Mouse (Mus musculus) cerebellum, adult 2 months (tissue): ENCODE data around the gene Csf2ra. TPM values are rescaled to one million over a fixed set of nuclear protein-coding genes. Genes with fewer than 3 reads are reported as not detected.
"Not testable (repeated sequence)": the region's sequence is repeated elsewhere in the genome, so short reads cannot be mapped to it uniquely, and the experiment has no call there.

Source experiments
- DNase-seq, 2 experiments: peaks; one replicate each; pipeline ENCODE4 v3.0.0; 2021
- H3K27ac ChIP-seq: fragments of 200-500 bp; 2 replicates; pipeline ENCODE4 v1.5.1; 2012; ENCODE audit warnings: low read length, control low read depth, inconsistent platforms; ENCODE audit not compliant: insufficient read depth
- H3K27me3 ChIP-seq: fragments of 200-500 bp; 2 replicates; pipeline ENCODE4 v1.6.1; 2012; ENCODE audit warnings: inconsistent platforms, mild to moderate bottlenecking, low read length, moderate library complexity; ENCODE audit not compliant: control insufficient read depth, insufficient read depth
- H3K4me1 ChIP-seq: fragments of 200-500 bp; 2 replicates; pipeline ENCODE4 v1.6.1; 2011; ENCODE audit warnings: low read length; ENCODE audit not compliant: control insufficient read depth, insufficient read depth
- H3K4me3 ChIP-seq: fragments of 200-500 bp; replicated peaks from 2 replicates; pipeline ENCODE3; 2011; ENCODE audit warnings: mild to moderate bottlenecking, low read depth, low read length, control low read depth; ENCODE audit not compliant: insufficient read depth
- CTCF ChIP-seq: fragments of 200-500 bp; IDR thresholded peaks from 2 replicates; pipeline ENCODE4 v1.5.1; 2011; ENCODE audit warnings: low read depth, mild to moderate bottlenecking, control low read depth, low read length, moderate library complexity, borderline replicate concordance; ENCODE audit not compliant: insufficient read depth
- POLR2A ChIP-seq: fragments of 200-500 bp; IDR thresholded peaks from 2 replicates; pipeline ENCODE4 v1.6.1; 2011; ENCODE audit warnings: low read length, control low read depth, borderline replicate concordance; ENCODE audit not compliant: insufficient read depth
- WGBS: fragments of 180-500 bp; shearing (Covaris S2); methylation state at CpG from one replicate; pipeline ENCODE4 v1.1.7; 2018; 5-methylcytosine and 5-hydroxymethylcytosine counted together
- polyA plus RNA-seq: library from polyadenylated mRNA; depleted of rRNA; stranded (reverse); fragments of >200 nt; gene quantifications from 2 replicates; pipeline ENCODE4 v1.2.3, GENCODE M21; 2012; rRNA removed

Gene Csf2ra
- polyA plus RNA-seq, 1 experiment = 94.3 TPM

- no peaks in the 10 kb centered on the region for H3K4me1 ChIP-seq
- no peak; the same call in 1 of the 2 replicates for TF ChIP-seq CTCF
- TF ChIP-seq POLR2A = no peak
- no peaks in the 10 kb centered on the region for H3K27me3 ChIP-seq
- H3K4me3 ChIP-seq = peak overlapping the region; percentile 73
- peak; percentile 73 to 80 for DNase-seq
- no peak overlapping the region for H3K27ac ChIP-seq
- 8% methylated on average over 13 of the region's 13 CpGs for WGBS
Measured at GRCm38 (mm10) chr19:61199316-61199715, 28.9 kb downstream of the Csf2ra start.

GRCm38 (mm10) chr19:61183590-61183989 lies 44.6 kb downstream of the Csf2ra start, which contains the start of gene Gm6020:
Gene Gm6020, plus strand, starts transcription at chr19:61183890.
- H3K27me3 ChIP-seq, H3K27ac ChIP-seq, H3K4me3 ChIP-seq, DNase-seq, H3K4me1 ChIP-seq: not testable (repeated sequence)
- whole genome bisulfite sequencing = 76% methylated on average over 2 of the region's 2 CpGs

- Histone ChIP-seq H3K27me3 (no peaks in the 10 kb centered on the region), H3K4me3 (no peak within 1 kb of the TSS), H3K4me1 (no peaks in the 10 kb centered on the region), H3K27ac (no peak within 1 kb of the TSS)
- WGBS = 51% methylated on average over 39 of the region's 39 CpGs
- DNase-seq = no peak
- TF ChIP-seq POLR2A (no peak), CTCF (no peak)
Measured at GRCm38 (mm10) chr19:61175756-61176324, 52.4 kb downstream of the Csf2ra start, which contains the start of gene Gm7102. Gene Gm7102, minus strand, starts transcription at chr19:61176309.

Other genes with a start within 250 kb of the Csf2ra start
- 28.6 and 29.8 TPM in 2 replicates for gene Zfp950, start 87.6 kb downstream of the Csf2ra start, polyA plus RNA-seq
- gene Gm7102, start 52.1 kb downstream of the Csf2ra start, polyA plus RNA-seq = 0.07 TPM in 1 of 2 replicates, not detected in the other
- gene Gm6020, start 44.5 kb downstream of the Csf2ra start, polyA plus RNA-seq = not detected in 2 replicates
- gene Gm21060, start 68.6 kb upstream of the Csf2ra start, polyA plus RNA-seq = not detected in 2 replicates